Mouse (Mus musculus) cortical plate, adult 2 months (tissue): ENCODE measurements around the gene Gm49630.
"Not testable (repeated sequence)": the region's sequence is repeated elsewhere in the genome, so short reads cannot be mapped to it uniquely, and the experiment has no call there.

Experiments used
- CTCF ChIP-seq: fragments of 200-500 bp; IDR thresholded peaks from 2 replicates; pipeline ENCODE4 v1.5.1; 2011; ENCODE audit warnings: mild to moderate bottlenecking, control low read depth, low read length; ENCODE audit not compliant: insufficient read depth; ENCODE audit errors: extremely low read depth
- POLR2A ChIP-seq: fragments of 200-500 bp; IDR thresholded peaks from 2 replicates; pipeline ENCODE4 v1.6.1; 2011; ENCODE audit warnings: mild to moderate bottlenecking, low read length, control low read depth; ENCODE audit not compliant: insufficient read depth; ENCODE audit errors: extremely low read depth

DNA sequence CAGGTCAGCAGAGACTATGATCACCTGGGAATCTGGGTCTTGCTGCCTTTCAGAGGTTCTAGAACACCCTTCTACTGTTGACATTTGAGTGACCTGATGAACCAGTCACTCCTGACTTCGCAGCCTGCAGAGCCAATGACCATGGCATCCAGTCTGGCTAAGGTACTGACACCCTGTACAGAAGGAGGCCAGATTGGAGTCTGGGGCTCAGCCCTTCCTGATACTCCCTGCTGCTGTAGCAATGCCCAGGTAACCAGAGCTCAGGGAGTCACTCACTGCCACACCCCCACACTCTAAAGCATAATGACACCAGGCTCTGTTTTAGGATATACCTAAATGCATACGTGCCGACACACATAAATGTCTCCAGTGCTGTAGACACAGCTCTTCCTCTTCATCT, 10.9 kb upstream of the Gm49630 start:
- not testable (repeated sequence) for TF ChIP-seq POLR2A, CTCF
